Mouse (Mus musculus) heart, embryonic 14.5 days (tissue): ENCODE results near the gene Fcho2. TPM values are rescaled to one million over a fixed set of nuclear protein-coding genes. Genes with fewer than 3 reads are reported as not detected.
"Not testable (repeated sequence)": the region's sequence is repeated elsewhere in the genome, so short reads cannot be mapped to it uniquely, and the experiment has no call there.

Source experiments
- ATAC-seq: fragments of 200-750 bp; cut with Nextera tagmentation; 2 replicates; pipeline ENCODE4 v1.8.0; 2017; ENCODE audit warnings: low read depth, moderate TSS enrichment; ENCODE audit not compliant: insufficient number of reproducible peaks, insufficient read depth, low FRiP score
- H3K27ac ChIP-seq, 2 experiments: fragments of 200-500 bp in 1 of 2; fragments of 300-500 bp in 1 of 2; sonication (generic) in 1 of 2; replicated peaks in 1 of 2; 2 replicates each; pipeline ENCODE4 v1.5.1; 2012 to 2014; ENCODE audit warnings: low read depth in 2 of 2, low read length in 2 of 2, control low read depth in 1 of 2, mild to moderate bottlenecking in 1 of 2, mixed read lengths in 1 of 2; ENCODE audit not compliant: control insufficient read depth in 1 of 2, insufficient read depth in 1 of 2
- H3K27me3 ChIP-seq: fragments of 300-500 bp; sonication (generic); 2 replicates; pipeline ENCODE4 v1.6.1; 2014; ENCODE audit warnings: mild to moderate bottlenecking, low read length, control low read depth; ENCODE audit not compliant: control insufficient read depth, insufficient read depth
- H3K36me3 ChIP-seq: fragments of 300-500 bp; sonication (generic); 2 replicates; pipeline ENCODE4 v1.6.1; 2014; ENCODE audit warnings: mild to moderate bottlenecking, control low read depth, low read length, mixed read lengths; ENCODE audit not compliant: control insufficient read depth, insufficient read depth
- H3K4me1 ChIP-seq, 2 experiments: fragments of 200-500 bp in 1 of 2; fragments of 300-500 bp in 1 of 2; sonication (generic) in 1 of 2; 2 replicates each; pipeline ENCODE4 v1.6.1; 2012 to 2014; ENCODE audit warnings: low read length in 2 of 2, control low read depth in 1 of 2, mixed read lengths in 1 of 2; ENCODE audit not compliant: control insufficient read depth in 2 of 2, insufficient read depth in 2 of 2
- H3K4me2 ChIP-seq: fragments of 300-500 bp; sonication (generic); 2 replicates; pipeline ENCODE4 v1.6.1; 2014; ENCODE audit warnings: mild to moderate bottlenecking, low read length
- H3K4me3 ChIP-seq, 2 experiments: fragments of 200-500 bp in 1 of 2; fragments of 300-500 bp in 1 of 2; sonication (generic) in 1 of 2; 2 replicates each; pipeline ENCODE4 v1.5.1; 2012 to 2014; ENCODE audit warnings: low read length in 2 of 2, mild to moderate bottlenecking in 2 of 2, control low read depth in 1 of 2, low read depth in 1 of 2, moderate library complexity in 1 of 2; ENCODE audit not compliant: control insufficient read depth in 1 of 2, insufficient read depth in 1 of 2
- H3K9ac ChIP-seq: fragments of 300-500 bp; sonication (generic); 2 replicates; pipeline ENCODE4 v1.6.1; 2014; ENCODE audit warnings: mild to moderate bottlenecking, low read length
- H3K9me3 ChIP-seq: fragments of 300-500 bp; sonication (generic); 2 replicates; pipeline ENCODE4 v1.6.1; 2016; ENCODE audit warnings: low read length, control low read depth; ENCODE audit not compliant: control insufficient read depth
- WGBS: fragments of 180-500 bp; shearing (Covaris S2); extraction: QIAGEN DNeasy Blood & Tissue Kit; methylation state at CpG from one replicate; pipeline ENCODE4 v1.1.7; 2014; 5-methylcytosine and 5-hydroxymethylcytosine counted together
- polyA plus RNA-seq: library from polyadenylated mRNA; unstranded; fragments of >200 nt; fragmentation: Nextera tagmentation; extraction: Ambion mirVana; gene quantifications from 2 replicates; pipeline ENCODE4 v1.2.1, GENCODE M21; 2014

Fcho2 gene
- polyA plus RNA-seq, 1 experiment from 2014 or later, result 29.4 TPM

- WGBS, result 80% methylated on average over 10 of the region's 10 CpGs
- no peak overlapping the region for H3K4me3 ChIP-seq
- no peaks in the 10 kb centered on the region for H3K27me3 ChIP-seq
- no peaks in the 10 kb centered on the region for H3K4me1 ChIP-seq
- no peak for ATAC-seq
- no peaks in the 10 kb centered on the region for H3K9me3 ChIP-seq
- H3K9ac ChIP-seq, result no peak overlapping the region
- peaks cover 10% of the 10 kb centered on the region for H3K36me3 ChIP-seq
- H3K27ac ChIP-seq, result no peak overlapping the region
- H3K4me2 ChIP-seq, result no peak overlapping the region
These were observed 17.5 kb upstream of the Fcho2 start for GRCm38 (mm10) chr13:98832451-98833450.

DNA sequence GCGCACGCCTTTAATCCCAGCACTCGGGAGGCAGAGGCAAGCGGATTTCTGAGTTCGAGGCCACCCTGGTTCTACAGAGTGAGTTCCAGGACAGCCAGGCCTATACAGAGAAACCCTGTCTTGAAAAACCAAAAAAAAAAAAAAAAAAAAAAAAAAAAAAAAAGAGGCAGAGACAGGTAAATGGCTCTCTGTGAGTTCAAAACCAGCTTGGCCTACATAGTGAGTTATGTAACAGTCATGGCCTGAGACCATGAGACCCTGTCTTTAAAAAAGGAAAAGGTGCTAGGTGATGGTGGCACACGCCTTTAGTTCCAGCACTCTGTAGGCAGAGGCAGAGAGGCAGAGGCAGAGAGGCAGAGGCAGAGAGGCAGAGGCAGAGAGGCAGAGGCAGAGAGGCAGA, 13.8 kb upstream of the Fcho2 start:
- ATAC-seq, H3K27me3 ChIP-seq, H3K36me3 ChIP-seq, H3K4me2 ChIP-seq, H3K9ac ChIP-seq, H3K27ac ChIP-seq, H3K9me3 ChIP-seq, H3K4me3 ChIP-seq, H3K4me1 ChIP-seq: not testable (repeated sequence)
- 93% methylated on average over 6 of the region's 6 CpGs for WGBS

DNA sequence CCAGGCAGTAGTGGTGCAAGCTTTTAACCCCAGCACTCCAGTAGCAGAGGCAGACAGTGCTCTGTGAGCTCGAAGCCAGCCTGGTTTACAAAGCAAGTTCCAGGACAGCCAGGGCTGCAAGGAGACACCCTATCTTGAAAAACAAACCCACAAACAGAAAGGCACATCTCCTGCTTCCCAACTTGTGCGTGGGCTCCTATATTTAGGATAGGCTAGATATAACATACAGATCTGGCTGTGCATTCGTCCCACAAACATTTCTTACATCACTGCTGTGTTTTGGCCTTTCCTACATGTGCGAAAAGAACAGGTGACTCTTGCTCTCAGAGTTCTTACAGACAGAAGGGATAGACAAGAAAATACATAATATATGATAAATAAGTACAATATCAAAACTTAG, 10.3 kb upstream of the Fcho2 start:
- WGBS, result 72% methylated on average over 4 of the region's 4 CpGs
- no peak overlapping the region for H3K27ac ChIP-seq

GRCm38 (mm10) chr13:98819094-98819493, 3.8 kb upstream of the Fcho2 start:
- Histone ChIP-seq H3K36me3 (no peaks in the 10 kb centered on the region), H3K4me2 (no peak overlapping the region), H3K27me3 (no peaks in the 10 kb centered on the region), H3K9ac (no peak overlapping the region), H3K4me3 (no peak overlapping the region), H3K27ac (no peak overlapping the region), H3K9me3 (no peaks in the 10 kb centered on the region), H3K4me1 (peaks cover 2 to 11% of the 10 kb centered on the region in 2 experiments; a peak in 1 of 4 replicates)
- 71% methylated on average over 2 of the region's 2 CpGs for WGBS
- ATAC-seq, result no peak

More for the DNA sequence above, 10.3 kb upstream of the Fcho2 start:
- no peak overlapping the region for H3K4me3 ChIP-seq
- H3K9ac ChIP-seq, result no peak overlapping the region
- no peaks in the 10 kb centered on the region for H3K9me3 ChIP-seq
- H3K4me2 ChIP-seq, result no peak overlapping the region
- no peaks in the 10 kb centered on the region for H3K4me1 ChIP-seq
- H3K36me3 ChIP-seq, result no peaks in the 10 kb centered on the region
- ATAC-seq, result no peak
- H3K27me3 ChIP-seq, result no peaks in the 10 kb centered on the region

GRCm38 (mm10) chr13:98818205-98818604, 3.0 kb upstream of the Fcho2 start:
- H3K9me3 ChIP-seq, result no peaks in the 10 kb centered on the region
- no peak for ATAC-seq
- no peak overlapping the region for H3K4me3 ChIP-seq

DNA sequence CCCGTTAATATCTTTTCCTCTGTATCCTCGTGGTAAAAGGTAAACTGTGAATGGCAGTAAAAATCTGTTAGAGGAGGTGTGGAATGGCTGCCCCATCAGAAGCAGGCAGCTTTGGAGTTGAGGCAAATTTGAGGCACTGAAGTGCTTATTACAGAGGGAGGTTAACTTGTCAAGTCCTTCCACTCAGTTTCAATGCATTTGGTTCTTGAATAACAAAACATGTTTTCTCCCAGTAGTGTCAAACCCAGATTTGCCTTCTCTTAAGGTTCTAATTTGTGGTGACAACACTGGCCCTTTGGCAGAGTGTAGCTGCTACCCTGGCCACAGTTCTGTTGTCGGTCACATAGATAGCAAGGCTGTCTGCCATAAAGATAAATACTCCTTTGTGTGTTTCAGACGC, 2.5 kb upstream of the Fcho2 start:
- WGBS, result 65% methylated on average over 4 of the region's 4 CpGs
- no peaks in the 10 kb centered on the region for H3K9me3 ChIP-seq
- H3K4me2 ChIP-seq, result no peak overlapping the region
- H3K4me3 ChIP-seq, result no peak overlapping the region
- no peak overlapping the region for H3K27ac ChIP-seq
- H3K4me1 ChIP-seq, result peaks cover 2 to 18% of the 10 kb centered on the region in 2 experiments; a peak in 1 of 4 replicates
- no peaks in the 10 kb centered on the region for H3K27me3 ChIP-seq
- no peaks in the 10 kb centered on the region for H3K36me3 ChIP-seq
- H3K9ac ChIP-seq, result no peak overlapping the region
- no peak for ATAC-seq

More at GRCm38 (mm10) chr13:98818205-98818604, 3.0 kb upstream of the Fcho2 start:
- WGBS, result 75% methylated on average over 4 of the region's 4 CpGs
- no peaks in the 10 kb centered on the region for H3K27me3 ChIP-seq
- H3K4me2 ChIP-seq, result no peak overlapping the region
- peaks cover 2 to 16% of the 10 kb centered on the region in 2 experiments; a peak in 1 of 4 replicates for H3K4me1 ChIP-seq
- no peak overlapping the region for H3K9ac ChIP-seq
- H3K36me3 ChIP-seq, result no peaks in the 10 kb centered on the region
- H3K27ac ChIP-seq, result no peak overlapping the region

- ATAC-seq, H3K9me3 ChIP-seq, H3K4me3 ChIP-seq, H3K27me3 ChIP-seq, H3K4me2 ChIP-seq, H3K9ac ChIP-seq, H3K36me3 ChIP-seq, H3K27ac ChIP-seq: not testable (repeated sequence)
- 91% methylated on average over 4 of the region's 4 CpGs for WGBS
- peaks cover 2 to 23% of the 10 kb centered on the region in 2 experiments; a peak in 1 of 4 replicates for H3K4me1 ChIP-seq
These were observed 1.9 kb upstream of the Fcho2 start for GRCm38 (mm10) chr13:98816981-98817660.
